Mouse (Mus musculus) heart, embryonic 15.5 days (tissue): ENCODE measurements at regions not wholly inside any gene's neighbourhood (a gene's known extent, or its start where the extent isn't known, plus 50 kb on each side); places are given as distances from the start of the nearest gene placed in this dataset.

Source experiments
- ATAC-seq: fragments of 200-750 bp; cut with Nextera tagmentation; replicated peaks from 2 replicates; pipeline ENCODE4 v1.8.0; 2017; ENCODE audit warnings: low read depth, moderate TSS enrichment; ENCODE audit not compliant: insufficient number of reproducible peaks, insufficient read depth, low FRiP score
- H3K27ac ChIP-seq: fragments of 300-500 bp; sonication (generic); 2 replicates; pipeline ENCODE4 v1.5.1; 2015; ENCODE audit warnings: mild to moderate bottlenecking, inconsistent platforms
- H3K27me3 ChIP-seq: fragments of 300-500 bp; sonication (generic); 2 replicates; pipeline ENCODE4 v1.6.1; 2015; ENCODE audit warnings: inconsistent platforms
- H3K36me3 ChIP-seq: fragments of 300-500 bp; sonication (generic); 2 replicates; pipeline ENCODE4 v1.6.1; 2015; ENCODE audit warnings: mild to moderate bottlenecking, inconsistent platforms
- H3K4me1 ChIP-seq: fragments of 300-500 bp; sonication (generic); replicated peaks from 2 replicates; pipeline ENCODE4 v1.6.1; 2015; ENCODE audit warnings: inconsistent platforms
- H3K4me2 ChIP-seq: fragments of 300-500 bp; sonication (generic); 2 replicates; pipeline ENCODE4 v1.6.1; 2015; ENCODE audit warnings: inconsistent platforms, mild to moderate bottlenecking, moderate library complexity
- H3K4me3 ChIP-seq: fragments of 300-500 bp; sonication (generic); 2 replicates; pipeline ENCODE4 v1.5.1; 2015; ENCODE audit warnings: mild to moderate bottlenecking, inconsistent platforms
- H3K9ac ChIP-seq: fragments of 300-500 bp; sonication (generic); 2 replicates; pipeline ENCODE4 v1.6.1; 2015; ENCODE audit warnings: mild to moderate bottlenecking, inconsistent platforms
- H3K9me3 ChIP-seq: fragments of 300-500 bp; sonication (generic); replicated peaks from 2 replicates; pipeline ENCODE4 v1.6.1; 2016; ENCODE audit warnings: inconsistent platforms
- WGBS: fragments of 180-500 bp; shearing (Covaris S2); methylation state at CpG from one replicate; pipeline ENCODE4 v1.1.7; 2015; ENCODE audit warnings: mixed read lengths; 5-methylcytosine and 5-hydroxymethylcytosine counted together

DNA sequence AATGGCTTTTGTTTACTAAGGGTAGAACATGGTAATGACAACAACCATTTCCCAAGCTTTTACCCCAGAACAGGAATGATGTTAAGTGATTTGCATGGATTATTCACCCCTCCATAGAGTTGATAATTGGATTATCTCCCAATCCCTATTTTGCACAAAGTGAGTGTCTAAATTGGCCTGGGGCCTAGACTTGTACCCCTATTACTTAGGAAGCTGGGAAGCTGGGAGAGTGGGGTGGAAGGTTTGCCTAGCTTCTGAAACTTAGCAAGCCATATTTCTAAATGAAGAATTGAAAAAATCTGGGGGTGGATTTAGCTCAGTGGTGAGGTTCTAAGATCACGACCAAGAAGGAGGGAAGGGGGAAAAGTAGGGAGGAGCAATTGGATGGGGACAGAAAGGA, 289.9 kb downstream of the Rngtt start:
- Histone ChIP-seq H3K4me2 (no peak overlapping the region), H3K9me3 (no peaks in the 10 kb centered on the region), H3K27me3 (no peaks in the 10 kb centered on the region), H3K4me1 (no peaks in the 10 kb centered on the region), H3K36me3 (no peaks in the 10 kb centered on the region), H3K27ac (no peak overlapping the region), H3K4me3 (no peak overlapping the region), H3K9ac (no peak overlapping the region)
- whole genome bisulfite sequencing, result 71% methylated on average over 1 of the region's 1 CpGs
- no peak for ATAC-seq

DNA sequence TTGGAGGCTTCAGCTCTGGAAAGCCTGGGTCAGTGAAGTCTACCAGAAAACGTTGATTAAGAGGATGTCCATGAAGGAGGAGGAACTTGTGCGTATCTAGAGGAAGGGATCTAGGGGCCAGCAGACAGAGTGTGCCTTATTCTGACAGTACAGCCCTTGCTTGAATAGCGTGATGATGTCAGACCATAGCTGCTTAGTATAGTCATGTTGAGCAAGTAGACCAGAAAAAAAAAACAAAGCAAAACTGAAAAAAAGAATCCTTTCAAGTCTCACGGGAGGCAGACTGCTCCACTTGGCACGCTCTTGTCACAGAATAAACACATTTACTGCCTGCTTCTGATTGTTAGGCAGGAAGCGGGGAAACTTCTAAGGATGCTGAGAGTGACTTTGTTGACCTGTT, 290.7 kb downstream of the Rngtt start:
- no peak overlapping the region for H3K4me2 ChIP-seq
- no peaks in the 10 kb centered on the region for H3K36me3 ChIP-seq
- H3K9me3 ChIP-seq, result no peaks in the 10 kb centered on the region
- H3K27me3 ChIP-seq, result no peaks in the 10 kb centered on the region
- no peak overlapping the region for H3K4me3 ChIP-seq
- no peak overlapping the region for H3K9ac ChIP-seq
- H3K4me1 ChIP-seq, result no peaks in the 10 kb centered on the region
- no peak for ATAC-seq
- no peak overlapping the region for H3K27ac ChIP-seq
- 44% methylated on average over 6 of the region's 6 CpGs for WGBS

DNA sequence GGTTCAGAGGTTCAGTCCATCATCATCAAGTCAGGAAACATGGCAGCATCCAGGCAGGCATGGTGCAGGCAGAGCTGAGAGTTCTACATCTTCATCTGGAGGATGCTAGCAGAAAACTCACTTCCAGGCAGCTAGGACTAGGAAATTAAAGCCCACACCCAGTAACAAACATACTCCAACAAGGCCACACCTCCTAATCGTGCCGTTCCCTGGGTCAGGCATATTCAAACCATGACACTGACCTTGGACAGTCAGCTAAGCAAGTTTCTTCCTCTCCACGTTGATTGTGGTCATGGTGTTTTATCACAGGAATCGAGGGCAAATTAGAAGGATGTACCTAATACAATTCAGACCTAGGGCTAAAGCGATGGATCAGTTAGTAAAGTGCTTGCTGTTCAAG, 294.5 kb downstream of the Rngtt start:
- Histone ChIP-seq H3K4me2 (no peak overlapping the region), H3K36me3 (no peaks in the 10 kb centered on the region), H3K4me3 (no peak overlapping the region), H3K9me3 (no peaks in the 10 kb centered on the region), H3K27ac (no peak overlapping the region), H3K4me1 (no peaks in the 10 kb centered on the region), H3K27me3 (no peaks in the 10 kb centered on the region), H3K9ac (no peak overlapping the region)
- no peak for ATAC-seq
- WGBS, result 90% methylated on average over 5 of the region's 5 CpGs

- no peak overlapping the region for H3K4me2 ChIP-seq
- H3K27me3 ChIP-seq, result no peaks in the 10 kb centered on the region
- ATAC-seq, result no peak
- H3K9ac ChIP-seq, result no peak overlapping the region
- no peaks in the 10 kb centered on the region for H3K36me3 ChIP-seq
- no peak overlapping the region for H3K4me3 ChIP-seq
- no peaks in the 10 kb centered on the region for H3K9me3 ChIP-seq
- 88% methylated on average over 5 of the region's 5 CpGs for WGBS
- no peaks in the 10 kb centered on the region for H3K4me1 ChIP-seq
- H3K27ac ChIP-seq, result no peak overlapping the region
Measured at GRCm38 (mm10) chr4:33639821-33640575, 284.4 kb upstream of the Cnr1 start.

DNA sequence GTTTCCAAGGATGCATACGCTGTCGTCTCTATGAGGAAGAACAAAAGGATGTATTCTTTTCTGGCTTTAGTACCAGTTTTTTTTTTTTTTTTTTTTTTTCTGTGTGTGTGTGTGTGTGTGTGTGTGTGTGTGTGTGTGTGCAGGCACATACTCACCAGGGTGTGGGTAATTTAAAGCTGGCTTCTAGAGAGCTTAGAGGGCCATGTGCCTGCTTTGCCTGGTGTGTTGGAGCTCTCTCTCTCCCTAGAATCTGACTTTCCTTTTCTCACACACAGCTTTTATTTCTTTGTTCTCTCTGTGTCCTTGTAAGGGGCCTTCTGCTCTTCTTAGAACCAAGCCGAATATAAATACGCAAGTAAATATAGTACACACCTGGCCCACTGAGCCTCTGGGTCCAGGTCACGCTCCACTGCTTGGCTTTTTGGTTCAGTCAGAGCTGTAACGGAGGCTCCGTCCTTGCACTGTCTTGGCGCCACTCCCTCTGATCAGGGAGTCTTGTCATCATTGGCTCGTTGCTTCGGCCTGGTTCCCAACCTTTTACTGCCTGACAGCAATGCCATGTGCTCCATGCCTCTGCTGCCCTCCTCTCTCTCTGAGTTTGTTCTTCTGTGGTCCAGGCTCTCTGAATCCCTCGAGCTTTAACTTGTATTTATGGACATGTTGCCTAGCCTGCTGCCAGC, 283.7 kb upstream of the Cnr1 start:
- H3K4me1 ChIP-seq, result no peaks in the 10 kb centered on the region
- no peak overlapping the region for H3K4me3 ChIP-seq
- no peaks in the 10 kb centered on the region for H3K9me3 ChIP-seq
- H3K27ac ChIP-seq, result no peak overlapping the region
- no peak for ATAC-seq
- no peaks in the 10 kb centered on the region for H3K36me3 ChIP-seq
- no peak overlapping the region for H3K9ac ChIP-seq
- no peak overlapping the region for H3K4me2 ChIP-seq
- WGBS, result 81% methylated on average over 11 of the region's 11 CpGs
- no peaks in the 10 kb centered on the region for H3K27me3 ChIP-seq

DNA sequence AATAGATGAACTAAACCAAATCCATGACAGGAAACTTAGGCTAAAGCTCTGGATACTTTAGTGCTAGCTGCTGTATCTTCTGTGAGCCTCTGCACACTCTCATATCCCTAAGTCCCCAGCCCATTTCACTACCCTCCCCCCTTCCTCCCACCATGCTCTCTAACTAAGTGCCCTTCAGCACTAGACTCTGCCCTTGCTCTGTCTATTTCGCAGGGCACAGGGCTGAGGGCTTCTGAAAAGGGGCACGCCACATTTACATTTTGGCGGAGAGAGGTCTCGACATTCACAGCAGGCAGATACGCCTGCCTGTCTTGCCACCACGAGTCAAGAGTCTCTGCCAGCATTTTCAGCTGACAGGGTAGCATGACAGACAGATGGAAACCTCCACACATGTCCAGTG, 282.5 kb upstream of the Cnr1 start:
- Histone ChIP-seq H3K27ac (no peak overlapping the region), H3K27me3 (no peaks in the 10 kb centered on the region), H3K9me3 (no peaks in the 10 kb centered on the region), H3K36me3 (no peaks in the 10 kb centered on the region), H3K4me3 (no peak overlapping the region), H3K4me1 (no peaks in the 10 kb centered on the region), H3K9ac (no peak overlapping the region), H3K4me2 (no peak overlapping the region)
- no peak for ATAC-seq
- WGBS, result 59% methylated on average over 6 of the region's 6 CpGs

- H3K27ac ChIP-seq, result no peak overlapping the region
- 74% methylated on average over 13 of the region's 13 CpGs for WGBS
- no peaks in the 10 kb centered on the region for H3K36me3 ChIP-seq
- no peak overlapping the region for H3K4me2 ChIP-seq
- no peak overlapping the region for H3K9ac ChIP-seq
- no peaks in the 10 kb centered on the region for H3K9me3 ChIP-seq
- H3K27me3 ChIP-seq, result no peaks in the 10 kb centered on the region
- ATAC-seq, result no peak
- no peaks in the 10 kb centered on the region for H3K4me1 ChIP-seq
- H3K4me3 ChIP-seq, result no peak overlapping the region
Measured at GRCm38 (mm10) chr4:33642526-33642925, 281.9 kb upstream of the Cnr1 start.

DNA sequence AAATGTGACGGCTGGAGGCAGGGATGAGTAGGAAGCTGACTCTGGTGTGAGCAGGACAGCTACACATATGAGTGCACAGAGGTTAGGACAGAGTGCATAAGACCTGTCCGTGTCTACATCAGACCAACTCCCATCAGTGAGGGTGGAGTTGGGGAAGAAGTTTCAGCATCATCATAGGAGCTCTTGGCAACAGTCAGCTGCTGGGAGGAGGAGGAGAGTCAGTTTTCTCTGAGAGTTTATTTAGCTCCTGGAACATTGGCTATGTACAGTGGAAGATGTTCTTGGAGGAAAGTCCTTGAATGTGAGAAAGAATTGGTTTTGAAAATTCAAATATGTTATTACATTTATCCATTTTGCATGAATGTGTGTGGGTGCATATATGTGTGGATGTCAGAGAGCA, 279.2 kb upstream of the Cnr1 start:
- Histone ChIP-seq H3K27ac (no peak overlapping the region), H3K4me3 (no peak overlapping the region), H3K4me2 (no peak overlapping the region), H3K9me3 (no peaks in the 10 kb centered on the region), H3K36me3 (no peaks in the 10 kb centered on the region), H3K4me1 (no peaks in the 10 kb centered on the region), H3K9ac (no peak overlapping the region), H3K27me3 (no peaks in the 10 kb centered on the region)
- ATAC-seq, result no peak
- WGBS, result 69% methylated on average over 2 of the region's 2 CpGs

- H3K9ac ChIP-seq, result no peak overlapping the region
- H3K36me3 ChIP-seq, result no peaks in the 10 kb centered on the region
- H3K4me2 ChIP-seq, result no peak overlapping the region
- H3K4me3 ChIP-seq, result no peak overlapping the region
- 76% methylated on average over 5 of the region's 5 CpGs for WGBS
- H3K27me3 ChIP-seq, result no peaks in the 10 kb centered on the region
- H3K9me3 ChIP-seq, result no peaks in the 10 kb centered on the region
- H3K4me1 ChIP-seq, result no peaks in the 10 kb centered on the region
- ATAC-seq, result no peak
- H3K27ac ChIP-seq, result no peak overlapping the region
Measured at GRCm38 (mm10) chr4:33651292-33651691, 273.1 kb upstream of the Cnr1 start.

DNA sequence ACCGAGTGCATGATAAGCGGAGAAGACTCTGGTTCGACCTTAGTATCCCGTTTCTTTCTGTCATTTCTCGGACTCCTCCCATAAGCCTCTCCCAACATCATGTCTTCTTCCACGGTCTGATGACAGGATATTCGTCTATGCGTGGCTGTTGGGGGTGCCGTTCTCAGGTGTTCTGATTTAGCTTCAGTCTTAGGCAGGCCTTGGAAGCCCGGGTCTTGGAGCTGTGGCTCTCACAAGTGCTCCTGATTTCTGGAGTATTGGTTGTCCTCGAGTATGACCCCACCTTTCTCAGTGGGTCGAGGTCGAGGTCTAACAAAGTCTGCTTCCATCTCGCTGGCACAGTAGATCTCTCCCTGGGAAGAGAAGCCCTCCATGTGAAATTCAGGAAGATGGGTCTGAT, 264.6 kb upstream of the Cnr1 start:
- ATAC-seq, result no peak
- H3K9me3 ChIP-seq, result no peaks in the 10 kb centered on the region
- 84% methylated on average over 14 of the region's 14 CpGs for WGBS

DNA sequence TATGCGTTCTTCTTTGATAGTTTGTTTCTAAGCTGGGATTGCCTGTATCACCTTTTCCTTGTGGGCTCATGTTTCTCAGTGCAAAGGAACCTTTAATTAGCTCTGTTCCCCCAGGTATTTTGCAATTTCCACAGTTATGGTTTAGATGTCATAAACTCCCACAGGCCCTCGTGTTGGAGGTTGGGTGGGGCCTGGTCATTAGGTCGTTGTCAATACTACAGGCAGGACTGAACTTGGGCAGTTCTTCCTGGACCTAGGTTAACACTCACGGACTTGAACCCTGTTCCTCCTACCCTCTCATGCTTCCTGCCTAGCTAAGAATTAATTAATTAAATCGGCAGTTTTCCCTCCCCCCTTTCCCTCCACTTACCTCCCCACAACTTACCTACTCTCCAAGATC, 263.8 kb upstream of the Cnr1 start:
- H3K27me3 ChIP-seq, result no peaks in the 10 kb centered on the region
- H3K4me3 ChIP-seq, result no peak overlapping the region
- no peak overlapping the region for H3K4me2 ChIP-seq
- H3K27ac ChIP-seq, result no peak overlapping the region
- no peak overlapping the region for H3K9ac ChIP-seq
- H3K4me1 ChIP-seq, result no peaks in the 10 kb centered on the region
- no peaks in the 10 kb centered on the region for H3K36me3 ChIP-seq
- 75% methylated on average over 5 of the region's 5 CpGs for WGBS
- no peak for ATAC-seq
- no peaks in the 10 kb centered on the region for H3K9me3 ChIP-seq

More for the DNA sequence above, 264.6 kb upstream of the Cnr1 start:
- Histone ChIP-seq H3K27me3 (no peaks in the 10 kb centered on the region), H3K27ac (no peak overlapping the region), H3K4me2 (no peak overlapping the region), H3K4me1 (no peaks in the 10 kb centered on the region), H3K36me3 (no peaks in the 10 kb centered on the region), H3K4me3 (no peak overlapping the region), H3K9ac (no peak overlapping the region)

GRCm38 (mm10) chr4:33661862-33662261, 262.5 kb upstream of the Cnr1 start:
- Histone ChIP-seq H3K9me3 (no peaks in the 10 kb centered on the region), H3K4me3 (no peak overlapping the region), H3K27me3 (no peaks in the 10 kb centered on the region), H3K36me3 (no peaks in the 10 kb centered on the region), H3K9ac (no peak overlapping the region), H3K27ac (no peak overlapping the region), H3K4me2 (no peak overlapping the region), H3K4me1 (no peaks in the 10 kb centered on the region)
- 81% methylated on average over 3 of the region's 3 CpGs for WGBS
- no peak for ATAC-seq
